Mouse (Mus musculus) embryonic fibroblast, embryonic 13.5 days (primary cell): Measurements from ENCODE around the gene Trp63. TPM values are rescaled to one million over a fixed set of nuclear protein-coding genes. Genes with fewer than 3 reads are reported as not detected.

Experiments used
- H3K27ac ChIP-seq: 2 replicates; pipeline ENCODE4 v1.5.1; 2012; ENCODE audit warnings: low read length, control low read depth, inconsistent platforms; ENCODE audit not compliant: insufficient read depth
- H3K4me1 ChIP-seq: 2 replicates; pipeline ENCODE4 v1.6.1; 2011; ENCODE audit warnings: low read length; ENCODE audit not compliant: control insufficient read depth, insufficient read depth
- H3K4me3 ChIP-seq: 2 replicates; pipeline ENCODE4 v1.5.1; 2011; ENCODE audit warnings: mild to moderate bottlenecking, control low read depth, low read length; ENCODE audit not compliant: insufficient read depth
- CTCF ChIP-seq: IDR thresholded peaks from 2 replicates; pipeline ENCODE4 v1.5.1; 2011; ENCODE audit warnings: mild to moderate bottlenecking, control low read depth, low read length, moderate library complexity, borderline replicate concordance; ENCODE audit not compliant: insufficient read depth
- POLR2A ChIP-seq: IDR thresholded peaks from 2 replicates; pipeline ENCODE4 v1.6.1; 2011; ENCODE audit warnings: low read depth, mild to moderate bottlenecking, control low read depth, low read length, moderate library complexity
- polyA plus RNA-seq: library from polyadenylated mRNA; stranded (reverse); fragments of >200 nt; gene quantifications from 2 replicates; pipeline ENCODE4 v1.2.4, GENCODE M21; 2011; ENCODE audit warnings: low read depth; ENCODE audit not compliant: missing spikeins, insufficient read length

Trp63 gene
- polyA plus RNA-seq, 1 experiment: 0.18 TPM

- Histone ChIP-seq H3K4me1 (no peaks in the 10 kb centered on the region), H3K4me3 (no peak overlapping the region), H3K27ac (no peak overlapping the region)
- TF ChIP-seq POLR2A (no peak), CTCF (no peak)
Observed at GRCm38 (mm10) chr16:25807116-25807515, 123.6 kb downstream of the Trp63 start.

GRCm38 (mm10) chr16:25817753-25818624 is 134.4 kb downstream of the Trp63 start:
- no peak overlapping the region for H3K4me3 ChIP-seq
- H3K27ac ChIP-seq: no peak overlapping the region
- H3K4me1 ChIP-seq: no peaks in the 10 kb centered on the region
- no peak for TF ChIP-seq CTCF
- TF ChIP-seq POLR2A: no peak

- H3K4me3 ChIP-seq: no peak overlapping the region
- no peaks in the 10 kb centered on the region for H3K4me1 ChIP-seq
- TF ChIP-seq CTCF: no peak
- TF ChIP-seq POLR2A: no peak
- H3K27ac ChIP-seq: no peak overlapping the region
Observed at GRCm38 (mm10) chr16:25826016-25826415, 142.5 kb downstream of the Trp63 start.

- H3K4me1 ChIP-seq: no peaks in the 10 kb centered on the region
- TF ChIP-seq CTCF: no peak
- no peak overlapping the region for H3K4me3 ChIP-seq
- H3K27ac ChIP-seq: no peak overlapping the region
Observed at GRCm38 (mm10) chr16:25832576-25832975, 149.0 kb downstream of the Trp63 start.

- no peaks in the 10 kb centered on the region for H3K4me1 ChIP-seq
- H3K27ac ChIP-seq: peak overlapping the region; percentile 43; the same call in 1 of the 2 replicates
- TF ChIP-seq POLR2A (no peak), CTCF (no peak)
- H3K4me3 ChIP-seq: no peak overlapping the region
Observed at GRCm38 (mm10) chr16:25835301-25835700, 151.7 kb downstream of the Trp63 start.

GRCm38 (mm10) chr16:25835723-25836122 is 152.2 kb downstream of the Trp63 start:
- Histone ChIP-seq H3K4me1 (no peaks in the 10 kb centered on the region), H3K27ac (no peak overlapping the region), H3K4me3 (no peak overlapping the region)
- no peak for TF ChIP-seq CTCF
- TF ChIP-seq POLR2A: no peak

GRCm38 (mm10) chr16:25842996-25843395 is 159.4 kb downstream of the Trp63 start:
- no peak overlapping the region for H3K4me3 ChIP-seq
- H3K4me1 ChIP-seq: no peaks in the 10 kb centered on the region; the same call in 1 of the 2 replicates
- H3K27ac ChIP-seq: no peak overlapping the region
- TF ChIP-seq CTCF: no peak
- no peak for TF ChIP-seq POLR2A

- TF ChIP-seq CTCF: no peak
- no peak for TF ChIP-seq POLR2A
- H3K4me1 ChIP-seq: no peaks in the 10 kb centered on the region; the same call in 1 of the 2 replicates
- no peak overlapping the region for H3K27ac ChIP-seq
- no peak overlapping the region for H3K4me3 ChIP-seq
Observed at GRCm38 (mm10) chr16:25843625-25844024, 160.1 kb downstream of the Trp63 start.

- Histone ChIP-seq H3K4me3 (no peak overlapping the region), H3K4me1 (no peaks in the 10 kb centered on the region; the same call in 1 of the 2 replicates)
- TF ChIP-seq POLR2A (no peak), CTCF (no peak)
Observed at GRCm38 (mm10) chr16:25846611-25847010, 163.0 kb downstream of the Trp63 start.

GRCm38 (mm10) chr16:25848474-25848873 is 164.9 kb downstream of the Trp63 start:
- TF ChIP-seq POLR2A (no peak), CTCF (no peak)
- Histone ChIP-seq H3K4me1 (no peaks in the 10 kb centered on the region; the same call in 1 of the 2 replicates), H3K27ac (no peak overlapping the region), H3K4me3 (no peak overlapping the region)

More at GRCm38 (mm10) chr16:25846611-25847010, 163.0 kb downstream of the Trp63 start:
- no peak overlapping the region for H3K27ac ChIP-seq

- H3K27ac ChIP-seq: no peak overlapping the region
Observed at GRCm38 (mm10) chr16:25849593-25850464, 166.3 kb downstream of the Trp63 start.

More at GRCm38 (mm10) chr16:25849593-25850464, 166.3 kb downstream of the Trp63 start:
- Histone ChIP-seq H3K4me1 (no peaks in the 10 kb centered on the region), H3K4me3 (no peak overlapping the region)
- TF ChIP-seq CTCF (no peak), POLR2A (no peak)
